Comparison of ENCODE assay signal across 38 mouse cellular contexts in the genomic region with DNA sequence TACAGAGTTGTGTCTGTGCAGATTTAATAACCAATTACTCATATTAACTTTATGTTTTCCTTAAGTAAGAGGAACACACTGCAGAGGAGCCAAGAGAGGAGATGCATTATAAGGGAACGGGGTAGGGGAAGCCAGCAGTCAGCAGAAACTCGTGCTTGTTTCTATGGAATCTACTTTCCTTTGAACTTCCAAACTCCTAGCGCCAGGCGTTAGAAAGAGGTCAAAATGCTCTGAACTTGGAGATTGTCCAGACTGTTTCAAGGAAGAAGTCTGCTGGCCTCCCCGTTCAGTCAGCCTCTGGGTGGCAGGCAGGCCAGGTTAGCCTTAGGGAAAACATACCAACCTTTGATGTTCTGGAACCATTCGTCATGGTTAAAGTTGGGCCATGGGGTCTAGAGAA. TPM values are rescaled to one million over a fixed set of nuclear protein-coding genes. Genes with fewer than 3 reads are reported as not detected.
DNase-seq lines count a peak whose midpoint lies in the region; ATAC-seq and TF ChIP-seq lines count a peak whose summit lies in the region.
"Had no signal": no experiment of that assay in that cellular context is flagged by ENCODE, and none has a peak within 500 bp of the region (broad histone marks: within the 10 kb centered on the region; RNA-seq: fewer than 3 reads in every experiment).

No protein-coding gene starts in this region.

- no peak for TF ChIP-seq CTCF in liver, adult 2 months (IDR thresholded peaks at IDR 0.05; ENCODE audit: low read depth, low read length)

- no peak for TF ChIP-seq POLR2A in liver, adult 2 months (IDR thresholded peaks at IDR 0.05; ENCODE audit: extremely low read depth, insufficient read depth, low read length)

- no peaks in the 10 kb centered on the region for H3K9me3 ChIP-seq in kidney, embryonic 15.5 days (replicated peaks)
- H3K9me3 ChIP-seq: hindbrain, embryonic 10.5 days; hindbrain, embryonic 15.5 days; limb, embryonic 13.5 days; liver, embryonic 13.5 days had no signal

- no peak overlapping the region for H3K4me2 ChIP-seq in kidney, embryonic 15.5 days
- H3K4me2 ChIP-seq: hindbrain, embryonic 15.5 days; limb, embryonic 13.5 days; liver, embryonic 13.5 days; midbrain, embryonic 11.5 days had no signal

- DNase-seq in adrenal gland, postnatal 14 days, result peak; percentile 12
- no peak for DNase-seq in adrenal gland, postnatal 4 days (ENCODE audit: low spot score in 2 of 2)
- DNase-seq in kidney, postnatal 25 days, result no peak
- peak; percentile 34 for DNase-seq in liver, adult 2 months (ENCODE audit: extremely low read depth, low read depth, low spot score)
- DNase-seq in liver, result no peak
- DNase-seq in layer of hippocampus, adult 9-10 months (ENCODE audit: low spot score), result no peak
- DNase-seq: cerebellum, adult 18-20 months; cerebellum, postnatal 10 days; gastrocnemius, postnatal 14 days; heart, postnatal 14 days; kidney, adult 11 months; liver, embryonic 13.5 days; lung, adult 18-20 months; lung, postnatal 14 days; right cerebral cortex, postnatal 4 days; thymus, adult 18-20 months; thymus, postnatal 25 days had no signal

- H3K4me3 ChIP-seq in kidney, embryonic 15.5 days (replicated peaks), result no peak overlapping the region
- H3K4me3 ChIP-seq in liver, adult 2 months (ENCODE audit: insufficient read depth, low read depth, low read length), result no peak overlapping the region
- H3K4me3 ChIP-seq: hindbrain, embryonic 10.5 days; hindbrain, embryonic 15.5 days; layer of hippocampus, adult 2 months; limb, embryonic 13.5 days; liver, embryonic 13.5 days had no signal

- H3K9ac ChIP-seq in kidney, embryonic 15.5 days, result no peak overlapping the region
- no peak overlapping the region for H3K9ac ChIP-seq in liver, adult 2 months (ENCODE audit: low read depth, low read length)
- H3K9ac ChIP-seq: hindbrain, embryonic 15.5 days; limb, embryonic 13.5 days; liver, embryonic 13.5 days had no signal

- no peaks in the 10 kb centered on the region for H3K79me2 ChIP-seq in liver, adult 2 months (ENCODE audit: control insufficient read depth, insufficient read depth, low read length)

- WGBS in kidney, embryonic 15.5 days, result 33% methylated on average over 6 of the region's 6 CpGs
- 37% methylated on average over 6 of the region's 6 CpGs for WGBS in liver, adult 2 months

- H3K36me3 ChIP-seq in kidney, embryonic 15.5 days, result no peaks in the 10 kb centered on the region
- H3K36me3 ChIP-seq in liver, adult 2 months (ENCODE audit: control insufficient read depth, insufficient read depth, low read length), result no peaks in the 10 kb centered on the region
- H3K36me3 ChIP-seq: hindbrain, embryonic 10.5 days; hindbrain, embryonic 15.5 days; limb, embryonic 13.5 days; liver, embryonic 13.5 days had no signal

- H3K4me1 ChIP-seq in kidney, embryonic 15.5 days, result peaks cover 52% of the 10 kb centered on the region
- H3K4me1 ChIP-seq in liver, adult 2 months (ENCODE audit: control insufficient read depth, insufficient read depth, low read length), result no peaks in the 10 kb centered on the region
- H3K4me1 ChIP-seq: liver, embryonic 13.5 days had no signal

- ATAC-seq in kidney, embryonic 15.5 days (replicated peaks; ENCODE audit: low FRiP score), result no peak
- ATAC-seq: forebrain, embryonic 14.5 days; inflammation-experienced regulatory T-cells, adult 6 months; midbrain, embryonic 16.5 days; Patski had no signal

- H3K27me3 ChIP-seq in kidney, embryonic 15.5 days, result no peaks in the 10 kb centered on the region
- no peaks in the 10 kb centered on the region for H3K27me3 ChIP-seq in liver, adult 2 months (ENCODE audit: control insufficient read depth, insufficient read depth, low read length)
- H3K27me3 ChIP-seq: hindbrain, embryonic 15.5 days; limb, embryonic 13.5 days; liver, embryonic 13.5 days; Patski had no signal

- 0 out of 2 replicates have a peak overlapping the region, but pooled peaks have one; percentile 4 for H3K27ac ChIP-seq in kidney, embryonic 15.5 days
- H3K27ac ChIP-seq in liver, adult 2 months (replicated peaks; ENCODE audit: insufficient read depth, low read depth, low read length), result no peak overlapping the region
- H3K27ac ChIP-seq: hindbrain, embryonic 10.5 days; hindbrain, embryonic 15.5 days; layer of hippocampus, adult 2 months; limb, embryonic 13.5 days; liver, embryonic 13.5 days; stomach, postnatal 0 days had no signal

RNA-seq across cellular contexts. Expression of gene Susd4, which starts 25.2 kb away (rescaled TPM):
- 2.0 and 2.5 TPM in 2 replicates for total RNA-seq in adrenal gland, postnatal 14 days (2021)
- total RNA-seq in adrenal gland, postnatal 4 days (2021), result 1 to 10 TPM; 7.9 to 9.6 TPM
- polyA plus RNA-seq in kidney, embryonic 15.5 days (2015; fragmentation: Nextera tagmentation; extraction: Ambion mirVana), result 19.8 and 20.0 TPM in 2 replicates
- total RNA-seq in liver, adult 2 months (2014; rRNA removed), result 1.3 TPM in 2 replicates
- polyA plus RNA-seq in liver, adult 2 months (2012; rRNA removed), result 1.8 and 8.3 TPM in 2 replicates
- total RNA-seq: common myeloid progenitor, adult 5-6 weeks; granulocyte monocyte progenitor cell, adult 5-6 weeks; megakaryocyte, adult 5-6 weeks; MEL; neutrophil, adult 5-6 weeks had no signal

RNA-seq across cellular contexts. Expression of gene Ccdc185, which starts 39.9 kb away (rescaled TPM):
- total RNA-seq in adrenal gland, postnatal 14 days (2021), result not detected in 2 replicates
- total RNA-seq in adrenal gland, postnatal 4 days (2021), result not detected
- not detected in 2 replicates for polyA plus RNA-seq in kidney, embryonic 15.5 days (2015; fragmentation: Nextera tagmentation; extraction: Ambion mirVana)
- not detected in 2 replicates for total RNA-seq in liver, adult 2 months (2014; rRNA removed)
- polyA plus RNA-seq in liver, adult 2 months (2012; rRNA removed), result not detected in 2 replicates
- total RNA-seq: common myeloid progenitor, adult 5-6 weeks; gastrocnemius, postnatal 14 days; granulocyte monocyte progenitor cell, adult 5-6 weeks; heart, postnatal 14 days; megakaryocyte, adult 5-6 weeks; MEL; neutrophil, adult 5-6 weeks had no signal
- polyA plus RNA-seq: brain, embryonic 14.5 days; embryonic facial prominence, embryonic 11.5 days; forebrain, embryonic 14.5 days; heart, embryonic 14.5 days; hindbrain, embryonic 10.5 days; hindbrain, embryonic 15.5 days; inflammation-experienced regulatory T-cells, adult 6 months; limb, embryonic 13.5 days; liver, embryonic 13.5 days; midbrain, embryonic 11.5 days; midbrain, embryonic 16.5 days; neural tube, embryonic 11.5 days; Patski; spleen, adult 2 months; stomach, postnatal 0 days had no signal

Comparison
In these comparisons a context has a peak if more than half of its experiments do, and no peak if none do; other contexts are left out.
1. DNase-seq: peak in adrenal gland, postnatal 14 days (single experiment) and liver, adult 2 months (single experiment); none in adrenal gland, postnatal 4 days (0 of 2), kidney, postnatal 25 days (0 of 2), liver (single experiment) and layer of hippocampus, adult 9-10 months (single experiment).